Mouse (Mus musculus) liver, postnatal 0 days (tissue): ENCODE data around the gene Ctss.

ENCODE experiments used
- CTCF ChIP-seq: sonication (generic); IDR thresholded peaks from 2 replicates; pipeline ENCODE4 v1.5.1; 2016; ENCODE audit warnings: antibody characterized with exemption, low read depth
- EP300 ChIP-seq: IDR thresholded peaks from 2 replicates; pipeline ENCODE4 v1.6.1; 2016; ENCODE audit warnings: antibody characterized with exemption, low read depth, mild to moderate bottlenecking

- 0 out of 2 replicates have a peak, but pooled peaks have one; percentile 10 for TF ChIP-seq CTCF
- no peak for TF ChIP-seq EP300
Observed at GRCm38 (mm10) chr3:95533364-95533763, 6.8 kb downstream of the Ctss start.
